Mouse (Mus musculus): Measurements from ENCODE around the gene Blnk.

DNA sequence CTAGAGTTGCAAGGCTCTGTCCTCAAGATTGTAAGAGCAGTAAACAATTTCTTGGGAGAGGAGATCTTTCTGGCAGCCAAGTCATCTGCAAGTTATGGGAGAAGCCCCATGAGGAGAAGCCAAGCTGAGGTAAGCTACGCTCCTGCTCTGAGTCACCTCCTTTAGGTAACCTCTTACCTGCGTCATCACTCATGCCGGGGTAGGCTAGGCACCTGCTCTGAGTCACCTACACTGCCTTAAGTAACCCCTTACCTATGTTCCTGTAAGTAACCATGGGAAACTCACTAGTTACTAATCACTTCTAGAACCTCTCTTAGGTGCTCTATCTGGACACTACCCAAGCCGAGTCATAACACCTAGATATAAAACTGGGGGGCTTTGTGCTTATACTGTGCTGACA is 112.6 kb downstream of the Blnk start:
- no peak for TF ChIP-seq EP300 (IDR thresholded peaks at IDR 0.05; ENCODE audit: low read depth)
- no peak for TF ChIP-seq CTCF (IDR thresholded peaks at IDR 0.05; ENCODE audit: low read depth)
